Mouse (Mus musculus) limb, embryonic 14.5 days (tissue): Measurements from ENCODE around the gene Evi5. TPM values are rescaled to one million over a fixed set of nuclear protein-coding genes. Genes with fewer than 3 reads are reported as not detected.

Source experiments
- ATAC-seq: fragments of 200-750 bp; cut with Nextera tagmentation; 2 replicates; pipeline ENCODE4 v1.8.0; 2017; ENCODE audit warnings: low read depth, moderate number of reproducible peaks, moderate TSS enrichment; ENCODE audit not compliant: low FRiP score
- DNase-seq: peaks from one replicate; pipeline ENCODE4 v3.0.0-alpha.2; 2015; ENCODE audit warnings: low spot score
- H3K27ac ChIP-seq: fragments of 300-500 bp; sonication (generic); replicated peaks from 2 replicates; pipeline ENCODE4 v1.5.1; 2014; ENCODE audit warnings: low read depth, mild to moderate bottlenecking, low read length, moderate library complexity, mixed read lengths
- H3K27me3 ChIP-seq: fragments of 300-500 bp; sonication (generic); 2 replicates; pipeline ENCODE4 v1.6.1; 2014; ENCODE audit warnings: low read length, mixed read lengths; ENCODE audit not compliant: control insufficient read depth, insufficient read depth
- H3K36me3 ChIP-seq: fragments of 300-500 bp; sonication (generic); 2 replicates; pipeline ENCODE4 v1.6.1; 2014; ENCODE audit warnings: mild to moderate bottlenecking, low read length, moderate library complexity, mixed read lengths; ENCODE audit not compliant: control insufficient read depth, insufficient read depth
- H3K4me1 ChIP-seq: fragments of 300-500 bp; sonication (generic); 2 replicates; pipeline ENCODE4 v1.6.1; 2014; ENCODE audit warnings: antibody characterized with exemption, low read length, mixed read lengths; ENCODE audit not compliant: control insufficient read depth, insufficient read depth
- H3K4me2 ChIP-seq: fragments of 300-500 bp; sonication (generic); replicated peaks from 2 replicates; pipeline ENCODE4 v1.6.1; 2014; ENCODE audit warnings: low read depth, mild to moderate bottlenecking, low read length, moderate library complexity; ENCODE audit not compliant: severe bottlenecking
- H3K4me3 ChIP-seq: fragments of 300-500 bp; sonication (generic); replicated peaks from 2 replicates; pipeline ENCODE4 v1.5.1; 2014; ENCODE audit warnings: low read length
- H3K9ac ChIP-seq: fragments of 300-500 bp; sonication (generic); 2 replicates; pipeline ENCODE4 v1.6.1; 2014; ENCODE audit warnings: mild to moderate bottlenecking, low read depth, low read length, moderate library complexity; ENCODE audit not compliant: severe bottlenecking
- H3K9me3 ChIP-seq: fragments of 300-500 bp; sonication (generic); 2 replicates; pipeline ENCODE4 v1.6.1; 2016; ENCODE audit warnings: low read length; ENCODE audit not compliant: control insufficient read depth
- POLR2A ChIP-seq: fragments of 200-500 bp; IDR thresholded peaks from 2 replicates; pipeline ENCODE4 v1.8.0; 2012; ENCODE audit warnings: inconsistent platforms, mild to moderate bottlenecking, moderate library complexity, borderline replicate concordance; ENCODE audit not compliant: insufficient read depth, insufficient read length; ENCODE audit errors: extremely low read depth
- WGBS: fragments of 180-500 bp; shearing (Covaris S2); extraction: QIAGEN DNeasy Blood & Tissue Kit; methylation state at CpG from one replicate; pipeline ENCODE4 v1.1.7; 2014; 5-methylcytosine and 5-hydroxymethylcytosine counted together
- polyA plus RNA-seq, 2 experiments: library from polyadenylated mRNA; depleted of rRNA in 1 of 2; stranded (reverse) in 1 of 2; unstranded in 1 of 2; fragments of >200 nt; fragmentation: Nextera tagmentation in 1 of 2; extraction: Ambion mirVana in 1 of 2; gene quantifications; 2 replicates each; pipeline versions ENCODE4 v1.2.1 to v1.2.3; 2012 to 2014

Evi5 gene
- polyA plus RNA-seq, 2 experiments: 31.2 to 60.2 TPM

DNA sequence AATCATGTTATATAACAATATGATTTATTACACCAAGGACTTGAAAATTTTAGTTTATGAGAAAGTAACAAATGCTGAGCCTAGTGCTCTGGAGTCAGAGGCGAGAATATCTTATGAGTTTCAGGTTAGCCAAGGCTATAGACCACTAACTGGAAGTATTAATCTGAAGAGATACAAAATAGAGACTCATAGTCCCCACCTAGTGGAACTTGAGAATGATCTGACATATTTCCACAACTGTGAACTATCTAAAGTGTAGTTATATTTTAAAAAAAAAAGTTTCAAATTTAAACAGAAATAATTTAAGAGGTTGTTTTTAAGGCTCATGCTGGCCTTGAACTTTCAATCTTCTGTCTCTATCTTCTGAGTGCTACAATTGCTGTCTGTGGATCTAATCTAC, 92.5 kb downstream of the Evi5 start:
- DNase-seq (no peak), ATAC-seq (no peak)
- Histone ChIP-seq H3K4me3 (no peak overlapping the region), H3K9me3 (no peaks in the 10 kb centered on the region), H3K4me1 (no peaks in the 10 kb centered on the region), H3K4me2 (no peak overlapping the region), H3K9ac (no peak overlapping the region), H3K27ac (no peak overlapping the region), H3K27me3 (no peaks in the 10 kb centered on the region), H3K36me3 (peaks cover 25% of the 10 kb centered on the region)
- WGBS: 88% methylated on average over 1 of the region's 1 CpGs
- no peak for TF ChIP-seq POLR2A

DNA sequence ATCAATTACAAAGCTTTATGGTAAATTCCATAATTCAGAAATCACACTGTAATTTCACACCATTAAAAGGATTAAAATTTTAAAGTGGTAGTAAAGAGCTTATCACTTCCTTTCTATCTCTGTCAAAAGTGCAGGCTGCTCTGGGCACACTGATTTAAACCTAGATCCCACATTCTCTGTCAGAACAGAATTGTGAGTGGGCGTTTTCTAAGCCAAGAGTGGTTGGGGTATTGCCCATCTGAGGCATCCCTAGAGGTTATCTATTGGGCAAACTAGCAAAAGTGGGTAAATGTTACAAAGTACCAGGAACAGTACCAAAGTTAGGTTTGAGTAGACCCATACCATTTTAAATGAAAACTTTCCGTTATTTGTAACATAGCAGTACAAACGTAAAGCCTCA, 96.1 kb downstream of the Evi5 start:
- no peak for DNase-seq
- no peak for TF ChIP-seq POLR2A
- Histone ChIP-seq H3K4me3 (no peak overlapping the region), H3K4me1 (no peaks in the 10 kb centered on the region), H3K27me3 (no peaks in the 10 kb centered on the region), H3K4me2 (no peak overlapping the region), H3K27ac (no peak overlapping the region), H3K9me3 (no peaks in the 10 kb centered on the region), H3K36me3 (peaks cover 12% of the 10 kb centered on the region; the same call in 1 of the 2 replicates), H3K9ac (no peak overlapping the region)
- ATAC-seq: no peak
- WGBS: 84% methylated on average over 3 of the region's 3 CpGs

DNA sequence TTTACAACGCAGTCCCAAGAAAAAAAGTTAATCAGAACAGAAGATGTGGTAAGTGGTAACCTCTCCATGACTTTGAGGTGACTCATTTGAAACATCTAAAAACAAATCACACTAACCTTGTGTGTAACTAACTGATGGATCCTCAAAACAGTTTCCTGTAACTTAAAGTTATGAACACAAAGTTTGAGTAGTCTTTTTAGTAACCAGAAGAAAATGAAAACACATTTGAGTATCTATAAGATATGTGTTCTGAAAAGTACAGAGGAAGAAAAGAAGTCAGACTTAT, 97.4 kb downstream of the Evi5 start:
- 90% methylated on average over 1 of the region's 1 CpGs for WGBS
- no peak for TF ChIP-seq POLR2A
- no peak for DNase-seq

DNA sequence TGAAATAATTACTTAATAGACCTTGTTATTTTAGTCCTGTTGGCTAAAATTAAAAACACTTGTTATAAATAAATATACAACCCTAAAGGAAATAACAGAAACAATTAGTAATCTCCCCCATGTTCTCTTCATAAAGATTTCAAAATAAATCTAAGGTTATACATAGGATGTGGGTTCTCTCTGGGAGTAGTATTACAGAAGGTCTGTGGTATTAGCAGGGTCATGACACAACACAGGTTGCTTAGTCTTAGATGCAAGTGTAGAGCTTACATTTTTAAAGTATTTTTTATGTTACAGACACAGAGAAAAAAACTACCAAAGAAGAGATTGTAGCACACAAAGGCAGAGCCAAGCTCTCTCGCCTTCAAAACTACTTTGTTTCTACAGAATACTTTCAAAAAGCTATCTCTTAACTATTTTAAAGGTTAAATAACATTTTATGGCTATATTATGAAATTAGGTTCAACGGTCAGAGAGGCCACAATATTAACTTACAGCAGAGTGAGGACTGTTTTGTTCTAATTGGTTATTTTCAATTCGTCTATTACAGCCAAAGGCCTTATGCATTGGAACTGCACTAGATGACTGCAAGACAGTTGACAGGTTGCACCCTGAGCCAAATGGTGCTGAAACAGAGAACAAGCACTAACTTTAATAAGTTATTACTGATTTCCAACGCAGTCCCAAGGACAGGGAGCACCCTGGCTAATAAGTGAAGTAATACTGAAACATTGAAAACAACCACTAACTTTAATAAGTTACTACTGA, 97.9 kb downstream of the Evi5 start:
- TF ChIP-seq POLR2A: no peak
- ATAC-seq: no peak
- H3K27ac ChIP-seq: no peak overlapping the region
- no peak overlapping the region for H3K9ac ChIP-seq
- H3K36me3 ChIP-seq: peaks cover 6% of the 10 kb centered on the region; the same call in 1 of the 2 replicates
- H3K4me3 ChIP-seq: no peak overlapping the region
- H3K9me3 ChIP-seq: no peaks in the 10 kb centered on the region
- no peak overlapping the region for H3K4me2 ChIP-seq
- DNase-seq: no peak
- no peaks in the 10 kb centered on the region for H3K4me1 ChIP-seq
- WGBS: 68% methylated on average over 4 of the region's 4 CpGs
- H3K27me3 ChIP-seq: no peaks in the 10 kb centered on the region

More for the DNA sequence above, 97.4 kb downstream of the Evi5 start:
- no peak for ATAC-seq
- Histone ChIP-seq H3K36me3 (peaks cover 7% of the 10 kb centered on the region; the same call in 1 of the 2 replicates), H3K27me3 (no peaks in the 10 kb centered on the region), H3K9ac (no peak overlapping the region), H3K4me1 (no peaks in the 10 kb centered on the region), H3K27ac (no peak overlapping the region), H3K4me3 (no peak overlapping the region), H3K9me3 (no peaks in the 10 kb centered on the region), H3K4me2 (no peak overlapping the region)

DNA sequence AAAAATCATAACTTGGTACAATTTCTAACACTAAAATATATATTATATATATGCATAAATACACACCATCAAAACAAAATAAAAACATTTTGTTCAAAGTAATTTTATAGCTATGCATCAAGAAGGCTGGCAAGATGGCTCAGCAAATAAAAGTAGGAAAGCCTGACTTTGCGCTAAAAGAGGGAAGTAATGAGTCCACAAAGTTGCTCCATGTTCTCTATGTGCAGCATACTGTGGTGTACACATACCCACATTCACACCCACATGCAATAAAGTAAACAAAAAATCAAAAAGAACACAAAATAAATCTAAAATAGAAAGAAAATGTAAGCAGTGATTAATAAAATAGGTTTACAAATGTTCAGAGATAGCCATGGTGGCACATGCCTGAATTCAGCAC, 99.0 kb downstream of the Evi5 start:
- TF ChIP-seq POLR2A: no peak
- Histone ChIP-seq H3K4me2 (no peak overlapping the region), H3K36me3 (peaks cover 4% of the 10 kb centered on the region; the same call in 1 of the 2 replicates), H3K4me1 (no peaks in the 10 kb centered on the region), H3K9ac (no peak overlapping the region), H3K27ac (no peak overlapping the region), H3K27me3 (no peaks in the 10 kb centered on the region), H3K9me3 (no peaks in the 10 kb centered on the region), H3K4me3 (no peak overlapping the region)
- 94% methylated on average over 1 of the region's 1 CpGs for WGBS
- no peak for ATAC-seq
- no peak for DNase-seq
